Mouse (Mus musculus): Measurements from ENCODE around the gene Hoxa4.

Hoxa4 gene

DNA sequence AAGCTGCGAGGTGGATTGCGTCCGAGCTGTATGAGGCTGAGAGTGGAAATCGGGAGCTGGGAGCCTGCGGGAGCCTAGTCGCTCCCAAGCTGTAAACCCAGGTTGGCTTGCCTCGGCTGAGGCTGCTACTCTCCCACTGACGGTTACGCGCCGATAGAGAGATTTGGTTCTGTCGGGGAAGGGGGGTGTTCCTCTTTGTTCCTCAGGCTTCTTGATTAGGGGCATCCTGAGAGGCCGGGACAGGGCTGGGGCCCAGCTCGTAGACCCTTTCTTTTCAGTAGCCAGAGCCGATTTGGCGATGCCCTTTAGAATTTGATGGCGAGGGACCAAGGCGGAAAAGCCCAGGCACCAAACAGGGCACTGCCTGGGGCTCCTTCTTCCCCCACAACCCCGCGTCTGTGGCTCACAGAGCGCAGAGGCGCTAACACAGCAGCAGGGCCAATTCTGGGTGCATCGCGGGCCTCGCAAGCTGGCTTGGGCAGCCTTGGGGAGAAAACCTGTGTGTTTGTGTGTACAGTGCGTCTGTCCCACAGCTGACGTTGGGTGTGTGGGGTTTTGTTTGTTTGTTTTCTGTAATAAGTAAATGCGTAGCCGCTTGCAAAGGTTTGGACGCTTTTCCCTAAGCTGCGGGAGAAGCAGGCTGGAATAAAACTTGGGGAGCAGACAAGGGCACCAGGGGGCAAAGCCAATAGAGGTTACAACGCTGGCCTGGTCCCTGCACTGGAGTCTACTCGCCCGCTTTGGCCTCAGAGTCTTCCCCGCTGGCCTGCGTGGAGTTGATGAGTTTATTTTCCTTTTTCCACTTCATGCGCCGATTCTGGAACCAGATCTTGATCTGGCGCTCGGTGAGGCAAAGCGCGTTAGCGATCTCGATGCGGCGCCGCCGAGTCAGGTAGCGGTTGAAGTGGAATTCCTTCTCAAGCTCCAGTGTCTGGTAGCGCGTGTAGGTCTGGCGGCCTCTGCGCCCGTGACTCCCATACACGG, 14.4 kb upstream of the Hoxa4 start:
- in situ Hi-C loops (cut with MboI, MseI), result loop anchor here (25.0 kb wide), 1 partner anchor 344 kb away; no protein-coding TSS in a partner anchor

- in situ Hi-C loops (cut with MboI, MseI), result loop anchor here (25.0 kb wide), 1 partner anchor 343 kb away; no protein-coding TSS in a partner anchor
These were observed 13.7 kb upstream of the Hoxa4 start for GRCm38 (mm10) chr6:52205221-52205620.

DNA sequence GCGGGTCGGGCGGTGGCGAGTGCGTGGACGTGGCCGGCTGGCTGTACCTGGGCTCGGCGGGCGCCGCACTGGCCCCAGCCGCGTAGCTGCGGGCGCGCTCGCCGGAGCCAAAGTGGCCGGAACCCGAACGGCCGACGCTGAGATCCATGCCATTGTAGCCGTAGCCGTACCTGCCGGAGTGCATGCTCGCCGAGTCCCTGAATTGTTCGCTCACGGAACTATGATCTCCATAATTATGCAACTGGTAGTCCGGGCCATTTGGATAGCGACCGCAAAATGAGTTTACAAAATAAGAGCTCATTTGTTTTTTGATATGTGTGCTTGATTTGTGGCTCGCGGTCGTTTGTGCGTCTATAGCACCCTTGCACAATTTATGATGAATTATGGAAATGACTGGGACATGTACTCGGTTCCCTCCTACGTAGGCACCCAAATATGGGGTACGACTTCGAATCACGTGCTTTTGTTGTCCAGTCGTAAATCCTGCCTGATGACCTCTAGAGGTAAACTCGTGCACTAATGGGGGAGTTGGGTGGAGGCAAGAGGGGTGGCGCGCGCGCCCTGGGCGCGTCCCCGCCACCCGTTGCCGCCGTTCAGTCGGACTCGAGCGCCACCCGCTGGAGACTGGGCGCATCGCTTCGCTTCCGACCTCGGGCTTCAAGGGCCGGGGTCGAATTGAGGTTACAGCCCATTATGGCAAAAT, 12.6 kb upstream of the Hoxa4 start, which contains the start of gene Hoxa5:
Gene Hoxa5, minus strand, starts transcription at position 538 of the 703 bp plus-strand sequence.
- in situ Hi-C loops (cut with MboI, MseI), result loop anchor here (5.0 to 25.0 kb wide), 2 partner anchors 67 to 342 kb away; no protein-coding TSS in a partner anchor

DNA sequence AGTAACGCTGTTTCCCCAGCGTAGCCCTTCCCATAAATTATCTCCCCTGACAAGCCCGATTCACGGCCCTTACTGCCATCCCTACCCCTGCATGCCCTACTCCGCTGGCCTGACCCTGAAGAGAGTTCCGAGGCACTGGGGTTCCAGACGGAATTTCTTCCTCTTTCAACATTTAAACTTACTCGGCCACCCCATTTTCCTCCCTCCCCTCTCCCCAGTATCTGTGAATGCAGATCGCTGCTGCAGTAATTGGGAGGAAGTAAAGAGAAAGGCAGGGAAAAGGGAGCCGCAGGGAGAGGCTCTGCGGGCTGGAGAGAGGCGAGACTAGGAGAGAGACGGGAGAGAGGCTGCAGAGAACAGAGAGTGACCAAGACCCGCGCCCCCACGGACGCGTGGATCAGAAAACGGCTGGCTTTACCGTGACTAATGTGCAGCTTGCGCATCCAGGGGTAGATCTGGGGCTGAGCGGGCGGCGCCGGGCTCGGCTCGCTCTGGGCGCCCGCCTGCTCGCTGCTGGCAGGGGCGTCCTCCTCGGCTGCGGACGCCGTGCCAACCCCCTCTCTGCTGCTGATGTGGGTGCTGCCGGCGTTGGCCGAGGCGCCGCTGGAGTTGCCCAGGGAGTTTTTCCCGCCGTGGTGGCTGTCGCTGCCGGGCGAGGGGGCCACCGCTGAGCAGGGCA, 12.0 kb upstream of the Hoxa4 start:
- in situ Hi-C loops (cut with MboI, MseI), result loop anchor here (5.0 to 25.0 kb wide), 2 partner anchors 66 to 341 kb away; no protein-coding TSS in a partner anchor

DNA sequence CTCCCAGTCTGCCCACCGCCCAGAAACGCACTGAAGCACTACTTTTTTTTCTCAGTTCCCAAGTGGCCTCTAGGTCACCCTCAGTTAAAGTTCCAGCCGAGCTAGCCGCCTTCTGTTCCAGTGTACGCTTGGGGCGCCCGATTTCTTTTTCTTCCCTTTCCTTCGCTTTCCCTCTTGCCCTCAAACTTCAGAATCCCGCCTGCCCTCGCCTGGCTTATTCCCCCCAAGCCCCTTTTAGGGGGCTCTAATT, 11.5 kb upstream of the Hoxa4 start:
- in situ Hi-C loops (cut with MboI, MseI), result loop anchor here (5.0 to 25.0 kb wide), 2 partner anchors 66 to 341 kb away; no protein-coding TSS in a partner anchor

GRCm38 (mm10) chr6:52202362-52203120, 11.0 kb upstream of the Hoxa4 start:
- in situ Hi-C loops (cut with MboI, MseI), result loop anchor here (5.0 to 25.0 kb wide), 2 partner anchors 65 to 340 kb away; no protein-coding TSS in a partner anchor

DNA sequence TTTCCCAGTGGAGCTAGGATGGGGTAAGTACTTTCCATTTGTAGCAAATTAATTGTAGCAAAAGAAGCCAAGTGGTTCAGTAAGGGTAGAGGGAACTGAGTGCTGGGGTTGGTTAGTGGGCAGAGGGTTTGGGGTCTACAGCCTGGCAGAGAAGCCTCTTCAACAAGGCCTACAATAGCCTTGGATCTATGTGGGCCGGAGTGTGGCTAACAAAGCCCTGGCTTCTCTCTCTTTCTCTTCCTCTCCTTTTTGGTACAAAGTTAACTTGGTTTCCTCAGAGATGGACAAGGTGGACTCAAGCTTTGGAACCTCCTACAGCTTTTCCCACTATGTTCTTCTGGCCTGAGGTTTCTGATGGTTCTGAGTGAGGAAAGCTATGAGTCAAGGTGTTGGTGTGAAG, 9.7 kb upstream of the Hoxa4 start:
- in situ Hi-C loops (cut with MboI, MseI), result loop anchor here (5.0 to 25.0 kb wide), 2 partner anchors 64 to 339 kb away; no protein-coding TSS in a partner anchor

GRCm38 (mm10) chr6:52200751-52201250, 9.2 kb upstream of the Hoxa4 start:
- in situ Hi-C loops (cut with MboI, MseI), result loop anchor here (5.0 to 25.0 kb wide), 2 partner anchors 64 to 338 kb away; no protein-coding TSS in a partner anchor

DNA sequence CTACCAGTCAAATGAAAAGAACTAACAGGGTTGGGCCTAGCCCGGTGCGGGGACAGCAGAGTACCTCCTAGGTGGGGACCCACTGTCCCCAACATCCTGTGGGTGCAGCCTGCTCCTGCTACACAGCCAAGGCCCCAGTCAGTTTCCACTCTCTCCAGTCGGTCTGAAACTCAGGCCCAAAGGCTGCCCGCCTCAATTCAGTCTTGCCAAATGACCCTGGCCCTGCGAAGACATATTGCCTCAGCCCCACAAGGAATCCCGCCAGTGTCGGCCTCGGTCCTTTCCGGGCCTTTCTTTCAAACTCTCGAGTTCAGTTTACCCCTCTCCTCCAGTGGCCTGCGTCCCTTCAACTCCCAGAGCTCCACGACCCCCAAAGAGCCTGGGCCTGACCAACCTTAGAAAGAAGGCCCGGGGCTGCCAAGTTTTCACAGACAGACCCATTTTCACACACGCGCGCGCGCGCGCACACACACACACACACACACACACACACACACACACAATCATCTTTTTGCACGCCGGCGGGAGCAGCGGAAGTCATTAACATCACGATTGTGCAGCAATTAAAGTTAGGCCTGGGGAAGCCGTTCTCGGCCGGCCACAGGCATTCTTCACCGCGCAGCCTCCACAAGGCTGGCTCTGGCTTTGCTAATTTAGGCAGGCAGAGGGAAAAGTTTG, 8.7 kb upstream of the Hoxa4 start:
- in situ Hi-C loops (cut with MboI, MseI), result loop anchor here (5.0 to 25.0 kb wide), 2 partner anchors 63 to 338 kb away; no protein-coding TSS in a partner anchor

- in situ Hi-C loops (cut with MboI, MseI), result no loop called here
These were observed 5.7 kb upstream of the Hoxa4 start for GRCm38 (mm10) chr6:52197271-52197670.

GRCm38 (mm10) chr6:52196811-52197210, 5.3 kb upstream of the Hoxa4 start:
- in situ Hi-C loops (cut with MboI, MseI), result no loop called here

DNA sequence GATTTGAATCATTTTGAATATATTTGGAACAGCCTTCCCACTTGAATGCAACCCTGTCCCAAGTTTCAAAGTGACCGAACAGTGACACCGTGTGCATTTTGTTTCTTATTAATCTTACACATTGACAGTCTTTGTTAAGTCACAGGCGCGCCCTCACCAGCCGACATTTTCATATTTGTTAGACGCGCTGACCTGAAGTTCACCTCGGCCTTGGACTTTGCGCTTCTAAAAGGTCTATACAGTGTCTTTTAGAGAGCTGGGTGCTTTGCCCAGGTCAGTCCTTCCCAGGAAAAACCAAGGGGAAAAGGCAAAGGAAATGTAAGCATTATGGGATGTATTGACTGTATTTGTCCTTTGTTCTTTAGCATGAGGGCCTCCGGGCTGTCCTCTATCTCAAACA, 3.1 kb upstream of the Hoxa4 start:
- in situ Hi-C loops (cut with MboI, MseI), result no loop called here

DNA sequence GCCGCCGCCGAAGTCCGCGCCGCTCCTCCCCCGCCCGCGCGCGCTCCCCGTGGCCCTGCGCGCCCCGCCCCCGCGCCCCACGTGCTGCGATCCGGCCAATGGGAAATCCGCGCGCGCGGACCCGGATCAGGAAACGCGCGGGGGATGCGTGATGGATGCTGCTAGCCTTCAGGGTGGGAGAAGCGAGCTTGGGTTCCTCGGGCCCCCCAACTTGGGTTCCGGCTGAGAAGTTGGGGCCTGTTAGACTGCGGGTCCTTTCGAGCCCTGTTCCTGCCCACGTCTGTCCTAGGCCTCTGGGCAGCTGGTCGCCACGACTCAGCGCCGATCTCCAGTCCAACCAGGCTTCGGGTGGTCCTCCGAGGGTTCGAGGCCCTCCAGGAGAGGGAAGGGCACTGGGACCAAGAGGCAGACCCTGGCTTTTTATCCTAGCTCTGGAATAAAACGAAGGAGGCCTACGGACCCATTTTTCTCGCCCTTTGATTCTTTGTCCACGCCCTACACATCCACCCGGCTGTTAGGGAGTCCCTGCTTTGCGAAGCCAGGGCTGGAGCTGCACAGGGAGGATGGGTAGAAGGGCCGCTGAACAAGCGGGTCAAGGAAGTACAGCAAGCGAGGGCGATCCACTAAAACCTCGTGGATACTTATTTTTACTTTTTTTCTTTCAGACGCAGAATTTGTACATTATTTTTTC, 452 bp upstream of the Hoxa4 start:
- in situ Hi-C loops (cut with MboI, MseI), result no loop called here

- in situ Hi-C loops (cut with MboI, MseI), result no loop called here
These were observed 1.1 kb downstream of the Hoxa4 start for GRCm38 (mm10) chr6:52190410-52190809.

GRCm38 (mm10) chr6:52189909-52190308, 1.6 kb downstream of the Hoxa4 start:
- in situ Hi-C loops (cut with MboI, MseI), result no loop called here

DNA sequence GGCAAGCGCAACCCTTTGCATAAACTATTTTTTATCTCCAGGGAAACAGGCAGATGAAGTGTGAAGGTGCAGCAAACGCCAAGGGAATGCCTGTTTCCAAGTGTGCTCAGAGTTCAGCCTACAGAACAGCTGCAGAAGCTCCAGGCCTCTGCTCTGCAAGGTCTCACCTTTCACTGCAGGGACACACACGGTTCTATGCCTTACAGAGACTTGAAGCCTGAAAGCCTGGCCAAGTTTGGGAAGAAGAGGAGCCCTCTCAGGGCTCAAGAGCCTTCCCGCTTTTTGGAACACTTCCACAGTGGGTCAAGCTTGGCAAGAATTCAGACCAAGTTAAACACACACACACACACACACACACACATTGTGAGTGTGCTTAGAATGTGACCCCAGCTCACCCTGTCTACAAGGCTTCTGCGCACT, 2.4 kb downstream of the Hoxa4 start:
- in situ Hi-C loops (cut with MboI, MseI), result no loop called here

DNA sequence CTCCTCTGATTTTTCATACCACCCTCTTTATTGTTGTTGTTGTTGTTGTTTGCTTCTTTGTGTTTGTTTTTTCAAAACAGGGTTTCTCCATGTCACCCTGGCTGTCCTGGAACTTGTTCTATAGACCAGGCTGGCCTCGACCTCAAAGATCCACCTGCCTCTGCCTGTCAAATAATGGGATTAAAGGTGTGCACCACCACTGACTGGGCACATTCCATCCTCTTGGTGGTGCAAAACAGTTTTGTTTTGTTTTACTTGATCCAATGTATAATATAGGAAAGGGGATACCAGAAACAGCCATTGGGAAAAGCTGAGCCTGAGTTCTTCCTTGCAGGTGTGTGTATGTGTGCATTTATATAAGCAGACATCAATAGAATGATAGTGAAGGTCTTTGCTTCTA, 5.1 kb downstream of the Hoxa4 start:
- in situ Hi-C loops (cut with MboI, MseI), result no loop called here

GRCm38 (mm10) chr6:52185834-52186233, 5.7 kb downstream of the Hoxa4 start:
- in situ Hi-C loops (cut with MboI, MseI), result no loop called here

DNA sequence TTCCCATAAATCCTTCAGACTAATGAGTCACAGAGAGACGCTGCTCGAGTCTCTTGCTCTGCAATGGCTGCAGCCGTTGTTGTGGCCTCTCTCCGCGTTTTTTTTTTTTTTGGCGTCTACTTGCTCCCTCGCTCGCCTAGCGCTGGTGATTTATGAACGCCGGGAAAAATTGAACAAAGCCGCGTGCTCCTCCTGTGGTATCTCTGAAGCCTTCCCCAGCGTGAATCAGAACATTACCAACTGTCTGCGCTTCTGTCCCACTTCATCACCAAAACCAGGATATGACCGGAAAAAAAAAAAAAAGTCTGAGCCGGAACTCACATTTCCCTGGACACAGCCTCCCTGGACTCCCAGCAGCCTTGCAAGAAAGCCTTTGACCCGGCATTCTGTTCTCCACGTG, 6.3 kb downstream of the Hoxa4 start:
- in situ Hi-C loops (cut with MboI, MseI), result no loop called here
